Mouse (Mus musculus): ENCODE results near the gene Fgf3.

GRCm38 (mm10) chr7:144796986-144797735, 40.7 kb upstream of the Fgf3 start:
- no peak for TF ChIP-seq CTCF (IDR thresholded peaks at IDR 0.05; ENCODE audit: extremely low read depth, insufficient read depth, insufficient read length, insufficient replicate concordance)
- no peak for TF ChIP-seq POLR2A (IDR thresholded peaks at IDR 0.05; ENCODE audit: low read depth, low read length)
